Mouse (Mus musculus) spleen, adult 2 months (tissue): ENCODE data around the gene Dlst. TPM values are rescaled to one million over a fixed set of nuclear protein-coding genes. Genes with fewer than 3 reads are reported as not detected.

ENCODE experiments used
- DNase-seq, 2 experiments: peaks; one replicate each; pipeline versions ENCODE4 v3.0.0 to v3.0.0-alpha.2; 2012 to 2021; ENCODE audit warnings: low spot score in 2 of 2, low read depth in 1 of 2
- H3K27ac ChIP-seq: fragments of 200-500 bp; 2 replicates; pipeline ENCODE4 v1.5.1; 2012; ENCODE audit warnings: low read length, inconsistent platforms; ENCODE audit not compliant: insufficient read depth
- H3K27me3 ChIP-seq: fragments of 200-500 bp; 2 replicates; pipeline ENCODE4 v1.6.1; 2012; ENCODE audit warnings: mild to moderate bottlenecking, moderate library complexity, low read length, inconsistent platforms; ENCODE audit not compliant: control insufficient read depth, insufficient read depth
- H3K36me3 ChIP-seq: fragments of 200-500 bp; 2 replicates; pipeline ENCODE4 v1.6.1; 2012; ENCODE audit warnings: mild to moderate bottlenecking, low read length, inconsistent platforms; ENCODE audit not compliant: control insufficient read depth, insufficient read depth
- H3K4me1 ChIP-seq: fragments of 200-500 bp; 2 replicates; pipeline ENCODE4 v1.6.1; 2011; ENCODE audit warnings: inconsistent platforms; ENCODE audit not compliant: control insufficient read depth, insufficient read depth, insufficient read length
- H3K4me3 ChIP-seq: fragments of 200-500 bp; 2 replicates; pipeline ENCODE4 v1.5.1; 2011; ENCODE audit warnings: mild to moderate bottlenecking, inconsistent platforms; ENCODE audit not compliant: insufficient read depth, insufficient read length; ENCODE audit errors: extremely low read depth
- CTCF ChIP-seq: fragments of 200-500 bp; IDR thresholded peaks from 2 replicates; pipeline ENCODE4 v1.5.1; 2011; ENCODE audit warnings: mild to moderate bottlenecking, inconsistent platforms; ENCODE audit not compliant: insufficient read depth, insufficient read length, insufficient replicate concordance; ENCODE audit errors: extremely low read depth
- POLR2A ChIP-seq: fragments of 200-500 bp; IDR thresholded peaks from 2 replicates; pipeline ENCODE4 v1.6.1; 2011; ENCODE audit warnings: low read depth, low read length, inconsistent platforms
- WGBS: fragments of 180-500 bp; shearing (Covaris S2); methylation state at CpG from one replicate; pipeline ENCODE4 v1.1.7; 2018; 5-methylcytosine and 5-hydroxymethylcytosine counted together
- polyA plus RNA-seq: library from polyadenylated mRNA; depleted of rRNA; stranded (reverse); fragments of >200 nt; gene quantifications from 2 replicates; pipeline ENCODE4 v1.2.3, GENCODE M21; 2012

Gene Dlst
- polyA plus RNA-seq, 1 experiment = 49.5 TPM

DNA sequence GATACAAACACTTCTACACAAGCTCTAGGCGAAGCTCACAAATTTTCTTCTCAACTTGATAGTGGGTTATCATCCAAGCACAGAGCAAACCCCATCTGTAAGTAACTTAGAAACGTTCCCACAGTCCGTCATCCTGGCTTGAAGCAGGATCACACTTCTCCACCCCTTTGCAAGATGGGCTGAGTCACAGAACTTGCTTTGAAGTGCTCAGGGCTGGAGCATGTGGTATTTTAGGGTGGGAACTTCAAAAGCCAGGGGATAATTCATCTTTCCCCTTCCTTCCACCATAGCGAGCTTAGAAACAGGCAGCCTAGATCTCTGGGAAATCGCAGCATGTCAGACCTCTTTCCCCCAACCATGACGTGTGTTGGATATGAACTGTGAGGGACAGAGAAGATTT lies 45.7 kb downstream of the Dlst start:
- Histone ChIP-seq H3K4me3 (no peak overlapping the region), H3K4me1 (no peaks in the 10 kb centered on the region), H3K27me3 (no peaks in the 10 kb centered on the region), H3K36me3 (no peaks in the 10 kb centered on the region), H3K27ac (no peak overlapping the region)
- no peak for DNase-seq
- no peak for TF ChIP-seq CTCF
- TF ChIP-seq POLR2A = no peak
- WGBS = 44% methylated on average over 6 of the region's 6 CpGs

GRCm38 (mm10) chr12:85157797-85158460 lies 47.3 kb downstream of the Dlst start:
- Histone ChIP-seq H3K4me1 (no peaks in the 10 kb centered on the region), H3K27ac (no peak overlapping the region), H3K36me3 (no peaks in the 10 kb centered on the region), H3K27me3 (no peaks in the 10 kb centered on the region), H3K4me3 (no peak overlapping the region)
- TF ChIP-seq POLR2A = no peak
- 92% methylated on average over 14 of the region's 14 CpGs for WGBS
- no peak for DNase-seq

DNA sequence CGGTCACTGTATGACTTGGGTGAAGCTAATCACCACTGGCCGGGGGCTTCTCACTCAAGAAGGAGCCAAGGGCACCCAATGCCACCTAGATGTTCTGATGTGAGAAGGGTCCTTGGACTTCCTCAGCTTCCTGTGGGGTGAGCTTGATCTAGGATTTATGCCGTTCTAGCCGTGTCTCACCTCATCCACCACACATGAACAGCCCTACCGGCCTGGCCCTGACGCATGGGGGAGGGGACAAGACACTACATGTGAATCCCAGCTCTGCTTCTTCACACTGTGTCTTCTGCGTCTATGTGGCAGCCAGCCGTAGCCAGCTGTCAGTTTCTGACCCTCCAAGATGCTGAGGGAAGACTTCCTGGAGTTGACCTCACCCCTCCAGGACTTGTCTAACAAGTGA lies 48.2 kb downstream of the Dlst start:
- no peak for DNase-seq
- Histone ChIP-seq H3K36me3 (no peaks in the 10 kb centered on the region), H3K27me3 (no peaks in the 10 kb centered on the region), H3K4me3 (no peak overlapping the region), H3K4me1 (no peaks in the 10 kb centered on the region), H3K27ac (no peak overlapping the region)
- 84% methylated on average over 8 of the region's 8 CpGs for WGBS
- no peak for TF ChIP-seq POLR2A
- no peak for TF ChIP-seq CTCF

DNA sequence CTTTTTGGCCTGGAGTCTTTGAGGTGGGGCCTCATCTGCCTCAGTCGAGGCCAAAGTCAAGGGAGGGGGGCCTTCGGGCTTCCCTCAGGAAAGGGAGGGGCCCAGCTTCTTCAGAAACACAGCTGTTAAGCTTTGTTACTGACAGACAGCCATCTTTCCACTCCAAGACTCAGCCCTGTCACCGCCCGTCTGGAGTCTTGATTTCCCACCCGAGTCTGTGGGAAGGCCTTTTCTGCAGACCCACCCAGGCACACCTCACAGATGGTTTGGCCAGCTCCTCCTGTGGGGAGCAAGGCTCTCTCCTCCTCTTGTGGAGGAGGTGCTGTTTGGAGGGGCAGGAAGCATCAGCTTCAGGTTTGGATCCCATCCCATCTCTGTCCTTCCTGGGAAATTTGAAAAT lies 49.0 kb downstream of the Dlst start:
- Histone ChIP-seq H3K4me1 (no peaks in the 10 kb centered on the region), H3K4me3 (no peak overlapping the region), H3K36me3 (no peaks in the 10 kb centered on the region), H3K27ac (no peak overlapping the region), H3K27me3 (no peaks in the 10 kb centered on the region)
- 70% methylated on average over 5 of the region's 5 CpGs for WGBS
- no peak for DNase-seq
- TF ChIP-seq CTCF (no peak), POLR2A (no peak)

GRCm38 (mm10) chr12:85164996-85165395 lies 54.4 kb downstream of the Dlst start:
- no peak for TF ChIP-seq POLR2A
- TF ChIP-seq CTCF = no peak
- H3K27ac ChIP-seq = no peak overlapping the region
- no peaks in the 10 kb centered on the region for H3K27me3 ChIP-seq
- whole genome bisulfite sequencing = 53% methylated on average over 5 of the region's 5 CpGs
- H3K4me3 ChIP-seq = no peak overlapping the region
- no peaks in the 10 kb centered on the region for H3K4me1 ChIP-seq
- DNase-seq = no peak
- no peaks in the 10 kb centered on the region for H3K36me3 ChIP-seq

GRCm38 (mm10) chr12:85166631-85167030 lies 56.0 kb downstream of the Dlst start:
- no peak overlapping the region for H3K27ac ChIP-seq
- DNase-seq = no peak
- 92% methylated on average over 9 of the region's 9 CpGs for WGBS
- TF ChIP-seq CTCF = no peak
- TF ChIP-seq POLR2A = no peak
- H3K4me3 ChIP-seq = no peak overlapping the region
- H3K36me3 ChIP-seq = no peaks in the 10 kb centered on the region
- H3K27me3 ChIP-seq = no peaks in the 10 kb centered on the region
- H3K4me1 ChIP-seq = no peaks in the 10 kb centered on the region

- Histone ChIP-seq H3K27me3 (no peaks in the 10 kb centered on the region), H3K27ac (no peak overlapping the region), H3K4me3 (peak overlapping the region; percentile 22; the same call in 1 of the 2 replicates), H3K4me1 (no peaks in the 10 kb centered on the region), H3K36me3 (no peaks in the 10 kb centered on the region)
- TF ChIP-seq POLR2A (no peak), CTCF (peak; percentile 95)
- peak; percentile 45 to 79 for DNase-seq
- WGBS = 22% methylated on average over 27 of the region's 27 CpGs
Measured at GRCm38 (mm10) chr12:85169117-85169858, 58.7 kb downstream of the Dlst start.
